Mouse (Mus musculus) kidney, adult 2 months (tissue): ENCODE results near the gene Sytl4.

Source experiments
- CTCF ChIP-seq: fragments of 200-500 bp; conservative IDR thresholded peaks from 2 replicates; pipeline ENCODE4 v1.5.1; 2011; ENCODE audit warnings: low read depth, mild to moderate bottlenecking, control low read depth, low read length, moderate library complexity, mixed read lengths; ENCODE audit not compliant: insufficient read depth, insufficient read length
- POLR2A ChIP-seq: fragments of 200-500 bp; IDR thresholded peaks from one replicate; pipeline ENCODE4 v1.6.1; 2011; ENCODE audit warnings: low read depth, low read length, control low read depth

DNA sequence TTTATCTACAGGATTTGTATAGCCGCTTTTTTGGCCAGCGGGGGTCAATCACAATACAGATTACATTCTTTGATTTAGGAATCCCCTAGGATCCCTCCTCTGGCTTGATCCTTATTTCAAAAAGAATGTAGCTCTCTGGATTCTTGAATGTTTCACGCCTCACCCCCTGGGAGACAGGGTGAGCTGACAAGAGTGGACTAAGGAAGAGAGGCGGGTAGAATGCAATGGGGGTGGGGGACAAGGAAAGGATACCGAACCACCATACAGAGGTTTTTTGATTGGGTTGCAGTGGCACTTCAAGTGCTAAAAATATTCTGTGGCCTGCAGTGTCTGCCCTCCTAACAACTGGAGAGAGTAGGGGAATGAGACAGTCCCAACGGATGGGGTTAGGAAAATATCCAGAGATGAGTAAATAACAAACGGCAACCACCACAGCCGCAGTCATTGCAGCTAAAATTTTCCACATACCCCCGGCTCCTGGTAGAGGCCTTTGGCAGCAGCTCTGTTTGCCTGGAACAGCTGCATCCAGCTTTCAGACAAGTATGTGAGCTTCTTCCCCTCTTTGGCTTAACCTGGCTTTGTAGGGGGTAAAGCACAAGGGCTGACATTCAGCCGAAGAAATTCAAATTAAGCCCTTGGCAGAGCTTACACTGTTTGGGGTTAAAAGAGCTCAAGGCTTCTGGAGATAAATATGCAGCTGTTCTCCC is 70.1 kb downstream of the Sytl4 start:
- TF ChIP-seq CTCF (no peak), POLR2A (no peak)
